Mouse (Mus musculus) T-helper 17 cell (primary cell): ENCODE data around the gene Trex1.

Source experiments
- in situ Hi-C, 2 experiments: fragments of 300-600 bp; cut with MboI, MseI; formaldehyde crosslinking; loops; 1 replicate in 1 of 2; 2 replicates in 1 of 2; pipeline ENCODE4 v1.15.1; 2025; ENCODE audit warnings: high pct_unique_total_duplicates in 2 of 2

The Trex1 gene

DNA sequence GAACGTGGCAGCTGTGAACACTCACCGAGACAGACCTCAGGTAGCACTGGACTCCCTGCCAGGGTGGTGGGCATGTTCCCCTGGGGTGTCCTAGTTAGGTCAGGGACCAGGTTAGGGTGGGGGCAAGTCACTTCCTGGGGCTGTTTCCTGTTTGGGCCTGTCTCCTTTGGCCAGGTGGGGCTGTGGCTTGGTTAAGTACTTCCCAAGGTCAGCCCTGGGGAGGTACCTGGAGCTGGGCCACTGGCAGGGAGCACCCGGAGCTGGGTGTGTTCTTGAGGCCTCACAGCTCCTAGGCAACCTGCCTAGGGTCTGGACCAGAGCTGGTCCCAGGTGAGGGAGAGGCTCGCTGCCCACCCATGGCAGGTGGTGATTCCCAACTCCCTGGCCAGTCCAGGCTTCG is 30.6 kb downstream of the Trex1 start:
- in situ Hi-C loops: no loop called here

DNA sequence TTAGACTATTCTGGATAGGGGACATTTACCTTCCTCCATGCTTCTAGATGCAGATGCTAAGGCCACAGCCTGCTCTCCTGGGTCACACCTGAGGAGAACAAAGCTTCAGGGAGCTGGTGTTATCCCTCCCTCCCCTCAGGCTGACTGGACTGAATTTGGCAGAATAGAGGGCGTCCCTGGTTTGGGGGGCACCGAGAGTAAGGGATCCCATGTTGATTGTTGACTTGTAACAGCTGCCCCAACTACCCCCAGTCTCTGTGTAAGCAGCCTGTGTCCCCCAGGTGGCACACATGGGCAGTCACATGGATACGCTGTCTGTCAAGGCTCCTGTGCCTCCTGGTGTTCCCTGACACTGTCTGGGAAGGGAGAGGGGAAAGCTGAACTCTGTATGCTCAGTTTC is 31.1 kb downstream of the Trex1 start:
- in situ Hi-C loops: no loop called here

DNA sequence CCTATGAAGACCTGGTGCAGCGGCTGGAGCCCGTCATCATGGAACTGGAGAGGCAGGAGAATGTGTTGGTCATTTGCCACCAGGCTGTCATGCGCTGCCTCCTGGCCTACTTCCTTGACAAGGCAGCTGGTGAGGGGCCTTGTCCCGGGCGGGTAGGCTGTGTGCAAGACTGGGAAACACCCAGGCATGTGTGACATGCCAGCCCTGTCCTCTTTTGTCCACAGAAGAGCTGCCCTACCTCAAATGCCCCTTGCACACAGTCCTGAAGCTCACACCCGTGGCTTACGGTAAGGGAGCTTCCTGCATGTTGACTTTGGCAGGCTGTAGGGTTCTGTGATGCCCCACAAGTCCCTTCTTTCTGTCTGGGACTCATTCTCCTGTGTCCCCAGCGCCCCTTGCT is 32.0 kb downstream of the Trex1 start:
- in situ Hi-C loops: no loop called here

DNA sequence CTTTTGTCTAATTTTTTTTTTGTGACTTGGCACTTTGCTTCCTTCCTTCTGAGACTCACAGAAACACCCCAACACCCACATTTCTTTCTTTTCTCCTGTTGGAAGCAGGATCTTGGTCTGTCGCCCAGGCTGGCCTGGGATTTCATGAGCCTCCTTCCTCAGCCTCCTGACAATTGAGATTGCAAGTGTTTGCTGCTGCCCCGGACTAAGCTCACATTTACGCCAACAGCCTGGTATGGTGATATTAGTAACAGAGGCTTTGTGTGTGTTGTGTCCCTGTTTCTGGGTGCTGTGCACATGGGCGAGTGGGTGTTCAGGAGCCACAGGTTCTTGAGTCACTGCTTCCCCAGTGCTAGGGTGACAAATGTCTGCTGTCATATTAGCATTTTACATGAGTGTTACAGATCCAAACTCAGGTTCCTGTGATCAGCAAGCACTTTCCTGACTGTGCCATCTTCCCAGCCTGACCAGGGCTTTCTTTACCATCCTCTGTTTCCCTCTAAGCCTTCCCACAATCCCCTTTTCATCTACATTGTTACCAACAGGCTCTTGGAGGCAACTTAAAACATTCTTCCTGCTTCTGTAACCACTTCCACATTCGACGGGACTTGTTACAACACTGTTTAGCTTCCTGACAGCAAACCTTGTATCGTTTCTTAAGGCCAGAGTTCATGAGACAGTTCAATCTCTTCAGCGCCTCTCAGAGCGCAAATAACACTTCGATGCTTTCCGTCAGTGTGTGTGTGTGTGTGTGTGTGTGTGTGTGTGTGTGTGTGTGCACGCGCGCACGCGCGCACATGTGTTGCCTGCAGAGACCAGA is 36.5 kb downstream of the Trex1 start:
- in situ Hi-C loops: no loop called here

DNA sequence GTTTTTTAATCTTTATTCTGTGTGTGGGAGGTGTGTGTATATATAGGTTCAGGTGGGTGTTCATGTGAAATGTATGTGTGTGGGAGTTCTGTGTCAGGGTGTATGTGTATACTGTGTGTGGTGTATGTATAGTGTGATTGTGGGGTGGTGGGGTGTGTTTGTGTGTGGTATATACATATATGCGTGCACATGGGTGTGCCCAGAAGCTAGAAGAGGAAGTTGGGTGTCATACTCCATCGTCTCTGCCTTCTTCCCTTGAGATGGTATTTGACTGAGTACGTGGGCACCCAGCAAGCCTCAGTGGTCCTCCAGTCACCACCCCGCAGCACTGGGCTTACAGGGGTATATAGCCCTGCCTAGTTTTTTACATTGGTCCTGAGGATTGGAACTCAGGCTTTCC is 38.1 kb downstream of the Trex1 start:
- in situ Hi-C loops: no loop called here

DNA sequence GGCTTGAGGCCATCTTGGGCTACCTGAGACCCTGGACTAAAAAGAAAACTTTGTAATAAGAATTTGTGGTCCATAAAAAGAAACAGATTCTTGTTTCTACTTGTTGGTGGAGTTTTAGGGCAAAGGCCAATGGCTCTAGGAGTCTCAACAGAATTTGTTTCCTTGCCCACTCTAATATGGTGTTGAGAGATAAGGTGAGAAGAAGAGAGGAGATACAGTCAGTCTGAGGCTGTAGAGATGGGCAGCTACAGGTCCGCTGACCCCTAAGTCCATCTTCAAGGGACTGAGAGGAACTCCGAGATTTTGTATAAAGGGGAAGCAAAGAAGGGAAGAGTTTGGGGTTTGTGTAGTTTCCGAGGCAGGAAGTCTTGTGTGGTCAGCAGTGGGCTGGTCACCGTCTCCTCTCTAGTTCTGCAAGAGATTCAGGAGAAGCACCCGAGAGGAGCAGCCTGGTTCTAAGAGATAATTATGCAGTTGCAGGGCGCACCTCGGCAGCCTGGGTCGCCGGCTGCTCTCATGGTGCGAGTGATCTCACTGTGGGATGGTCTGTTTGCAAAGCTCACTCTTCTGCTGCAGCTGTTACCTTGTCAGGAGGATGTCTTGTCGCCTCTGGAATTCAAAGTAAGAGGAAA is 42.4 kb downstream of the Trex1 start:
- in situ Hi-C loops: no loop called here

DNA sequence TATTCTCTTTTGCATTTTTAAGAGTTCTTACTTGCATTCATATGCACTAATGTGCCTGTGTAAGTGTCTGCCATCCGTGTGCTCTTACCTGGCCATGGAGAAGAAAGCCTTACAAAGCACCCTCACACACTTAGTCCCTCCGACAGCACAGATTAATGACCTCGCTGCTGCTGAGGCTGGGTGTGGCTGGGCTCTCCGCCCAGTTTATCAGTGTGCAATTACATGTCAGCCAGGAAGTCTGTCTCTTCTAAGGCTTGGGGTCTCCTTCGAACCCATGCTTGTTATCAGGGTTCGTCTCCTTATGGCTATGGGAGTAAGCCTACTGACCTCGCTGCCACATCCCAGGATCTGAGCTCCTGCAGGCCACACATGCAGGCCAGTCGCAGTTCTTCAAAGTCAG is 44.1 kb downstream of the Trex1 start:
- in situ Hi-C loops: no loop called here

DNA sequence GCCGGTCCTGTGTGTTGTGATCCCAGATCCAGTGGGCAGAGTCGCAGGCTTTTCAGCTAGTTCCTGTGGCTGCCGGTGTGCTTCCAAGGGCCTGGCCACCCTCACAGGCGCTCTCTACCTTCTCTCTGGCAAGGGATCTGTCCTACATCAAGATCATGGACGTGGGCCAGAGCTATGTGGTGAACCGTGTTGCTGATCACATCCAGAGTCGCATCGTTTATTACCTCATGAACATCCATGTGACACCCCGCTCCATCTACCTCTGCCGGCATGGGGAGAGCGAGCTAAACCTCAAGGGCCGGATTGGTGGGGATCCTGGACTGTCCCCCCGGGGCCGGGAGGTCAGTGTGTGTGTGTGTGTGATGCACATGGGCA is 49.2 kb downstream of the Trex1 start:
- in situ Hi-C loops: no loop called here

DNA sequence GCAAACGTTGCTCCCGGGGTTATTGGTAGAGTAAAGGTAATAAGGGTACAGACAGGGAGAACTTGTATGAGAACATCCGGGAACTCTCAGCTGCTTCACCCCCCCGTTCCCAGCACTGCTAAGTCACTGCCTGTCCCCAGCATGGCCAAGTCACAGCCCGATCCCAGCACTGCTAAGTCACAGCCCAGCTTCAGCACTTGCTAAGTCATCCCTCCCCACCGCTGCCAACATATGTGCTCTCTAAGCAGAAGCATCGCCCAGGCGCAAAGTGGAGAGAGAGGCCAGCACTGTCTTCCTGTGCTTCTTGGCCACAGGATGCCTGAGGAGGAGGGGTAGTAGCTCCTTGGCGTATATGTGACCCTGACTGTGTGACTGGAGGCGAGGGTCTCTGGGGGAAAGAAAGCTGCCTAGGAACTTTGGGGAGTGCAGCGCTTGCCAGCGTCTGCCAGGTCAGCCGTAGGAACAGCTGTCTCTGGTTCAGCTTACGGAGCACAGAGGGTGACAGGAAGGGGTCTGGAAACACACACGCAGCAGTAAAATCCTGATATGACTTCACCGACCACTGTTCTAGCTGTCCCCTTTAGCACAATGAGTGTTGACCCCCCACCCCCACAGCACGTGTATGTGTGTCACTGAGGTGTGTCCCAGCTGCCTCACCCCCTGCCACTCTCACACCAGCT is 49.8 kb downstream of the Trex1 start:
- in situ Hi-C loops: loop anchor here (5.0 to 10.0 kb wide), 5 partner anchors 53 to 795 kb away; partner anchors contain the start of gene Fbxw24 (in 1 of the 2)

DNA sequence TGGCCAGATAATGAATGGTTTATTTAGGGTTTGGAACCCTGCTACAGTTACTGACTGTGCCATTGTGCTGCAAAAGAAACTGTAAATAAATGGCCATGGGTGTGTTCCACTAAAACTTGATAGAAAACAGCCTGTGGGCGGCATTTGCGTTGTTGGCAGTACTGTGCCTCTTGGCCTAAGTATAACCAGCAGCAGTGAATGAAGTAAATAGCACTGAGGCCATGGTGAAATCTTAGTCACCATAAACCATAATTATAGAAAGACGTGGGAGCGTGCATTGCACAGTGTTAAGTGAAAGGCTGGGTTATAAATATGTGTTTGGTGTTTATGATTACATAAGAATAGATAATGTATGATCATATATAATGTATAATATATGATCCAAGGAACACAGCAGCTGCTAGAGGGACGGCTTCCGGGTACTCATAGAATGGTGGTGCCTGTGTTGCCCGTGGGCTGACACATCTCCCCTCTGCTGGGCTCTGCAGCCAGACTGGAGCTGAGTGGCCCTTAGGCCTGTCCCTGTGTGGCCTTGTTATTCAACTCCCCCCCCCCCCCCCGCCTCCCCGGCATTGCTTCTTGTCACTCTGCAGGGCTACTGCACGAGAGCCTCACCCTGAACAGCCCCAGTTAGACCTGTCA is 50.4 kb downstream of the Trex1 start:
- in situ Hi-C loops: loop anchor here (5.0 to 10.0 kb wide), 5 partner anchors 53 to 796 kb away; partner anchors contain the start of gene Fbxw24 (in 1 of the 2)

DNA sequence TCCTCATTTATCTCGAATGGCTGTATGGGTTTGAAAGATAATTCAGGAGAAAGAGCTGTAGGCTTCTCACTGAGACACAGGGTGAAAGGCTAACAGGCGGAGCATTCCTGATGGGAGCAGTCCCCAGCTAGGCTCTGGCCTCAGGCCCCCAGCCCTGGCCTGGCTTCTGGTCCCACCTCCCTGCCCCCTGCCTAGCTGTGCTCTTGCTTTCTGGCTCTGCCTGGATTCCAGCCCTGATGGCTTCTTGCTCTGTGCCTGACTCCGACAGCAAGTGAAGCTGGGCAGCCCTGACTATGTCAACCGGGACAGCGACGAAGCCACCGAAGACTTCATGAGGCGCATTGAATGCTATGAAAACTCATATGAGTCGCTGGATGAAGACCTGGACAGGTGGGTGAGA is 51.5 kb downstream of the Trex1 start:
- in situ Hi-C loops: loop anchor here (5.0 to 10.0 kb wide), 5 partner anchors 54 to 797 kb away; partner anchors contain the start of gene Fbxw24 (in 1 of the 2)
